Mouse (Mus musculus) lung, embryonic 14.5 days (tissue): Measurements from ENCODE around the gene Abca3. TPM values are rescaled to one million over a fixed set of nuclear protein-coding genes. Genes with fewer than 3 reads are reported as not detected.

Experiments
- ATAC-seq: fragments of 200-750 bp; cut with Nextera tagmentation; 2 replicates; pipeline ENCODE4 v1.8.0; 2017; ENCODE audit warnings: mild to moderate bottlenecking, moderate TSS enrichment, moderate library complexity; ENCODE audit not compliant: insufficient read depth
- DNase-seq: peaks from one replicate; pipeline ENCODE4 v3.0.0-alpha.2; 2015
- H3K27ac ChIP-seq: fragments of 300-500 bp; sonication (generic); 2 replicates; pipeline ENCODE4 v1.5.1; 2014; ENCODE audit warnings: low read depth, mild to moderate bottlenecking, moderate library complexity
- H3K27me3 ChIP-seq: fragments of 300-500 bp; sonication (generic); 2 replicates; pipeline ENCODE4 v1.6.1; 2014; ENCODE audit warnings: low read length, control low read depth; ENCODE audit not compliant: insufficient read depth
- H3K36me3 ChIP-seq: fragments of 300-500 bp; sonication (generic); 2 replicates; pipeline ENCODE4 v1.6.1; 2014; ENCODE audit warnings: control low read depth; ENCODE audit not compliant: insufficient read depth
- H3K4me1 ChIP-seq: fragments of 300-500 bp; sonication (generic); 2 replicates; pipeline ENCODE4 v1.6.1; 2014; ENCODE audit warnings: antibody characterized with exemption, control low read depth; ENCODE audit not compliant: insufficient read depth
- H3K4me2 ChIP-seq: fragments of 300-500 bp; sonication (generic); 2 replicates; pipeline ENCODE4 v1.6.1; 2014; ENCODE audit warnings: mild to moderate bottlenecking
- H3K4me3 ChIP-seq: fragments of 300-500 bp; sonication (generic); 2 replicates; pipeline ENCODE4 v1.5.1; 2014; ENCODE audit warnings: low read depth, low read length
- H3K9ac ChIP-seq: fragments of 300-500 bp; sonication (generic); 2 replicates; pipeline ENCODE4 v1.6.1; 2014
- H3K9me3 ChIP-seq: fragments of 300-500 bp; sonication (generic); 2 replicates; pipeline ENCODE4 v1.6.1; 2016; ENCODE audit warnings: low read depth, low read length, control low read depth
- CTCF ChIP-seq: IDR thresholded peaks from 2 replicates; pipeline ENCODE4 v1.5.1; 2016; ENCODE audit warnings: antibody characterized with exemption, low read depth
- WGBS: fragments of 180-500 bp; shearing (Covaris S2); extraction: QIAGEN DNeasy Blood & Tissue Kit; methylation state at CpG from one replicate; pipeline ENCODE4 v1.1.7; 2014; 5-methylcytosine and 5-hydroxymethylcytosine counted together
- polyA plus RNA-seq: library from polyadenylated mRNA; unstranded; fragments of >200 nt; fragmentation: Nextera tagmentation; extraction: Ambion mirVana; gene quantifications from 2 replicates; pipeline ENCODE4 v1.2.1, GENCODE M21; 2014

The Abca3 gene
- polyA plus RNA-seq = 16.2 and 17.4 TPM in 2 replicates

DNA sequence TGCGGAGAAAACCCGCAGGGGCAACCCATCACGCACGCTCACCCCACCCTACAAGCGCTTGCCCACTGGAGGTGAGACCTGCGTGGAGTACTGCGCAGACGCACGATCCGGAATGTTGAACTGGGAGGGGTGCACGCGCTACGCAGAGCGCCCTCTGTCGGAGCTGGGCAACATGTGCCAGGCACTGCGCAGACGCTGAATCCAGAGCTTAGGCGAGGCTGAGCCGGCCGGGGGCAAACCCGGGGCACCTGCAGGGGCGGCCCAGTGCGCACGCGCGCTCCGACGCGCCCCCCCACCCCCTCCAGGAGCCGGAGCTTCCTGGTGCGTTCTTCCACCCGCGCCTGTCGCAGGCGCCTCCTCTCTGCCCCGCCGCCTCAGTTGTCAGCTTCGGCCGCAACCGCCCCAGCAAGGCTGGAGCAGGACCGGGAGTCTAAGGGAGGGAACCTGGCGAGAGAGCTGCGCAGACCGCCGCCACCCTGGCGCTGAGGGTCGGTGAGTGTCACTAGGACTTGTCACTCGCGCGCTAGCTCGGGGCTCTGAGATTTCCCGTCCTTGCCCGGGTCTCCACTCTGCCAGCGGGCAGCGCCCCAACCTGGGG is at the start of gene Abca3:
Gene Abca3, plus strand, starts transcription at position 191 of the 598 bp plus-strand sequence.
- peak within 1 kb of the TSS; percentile 71 for H3K4me3 ChIP-seq
- peak within 1 kb of the TSS; percentile 94 for H3K4me2 ChIP-seq
- no peaks in the 10 kb centered on the region for H3K9me3 ChIP-seq
- 0% methylated on average over 50 of the region's 55 CpGs for WGBS
- peak; percentile 96 for ATAC-seq
- peaks cover 24% of the 10 kb centered on the region for H3K27me3 ChIP-seq
- no peaks in the 10 kb centered on the region for H3K36me3 ChIP-seq
- H3K4me1 ChIP-seq = peaks cover 6% of the 10 kb centered on the region; the same call in 1 of the 2 replicates
- H3K9ac ChIP-seq = peak within 1 kb of the TSS; percentile 73
- TF ChIP-seq CTCF = peak; percentile 91
- DNase-seq = peak; percentile 96
- peak within 1 kb of the TSS; percentile 54; the same call in 1 of the 2 replicates for H3K27ac ChIP-seq

DNA sequence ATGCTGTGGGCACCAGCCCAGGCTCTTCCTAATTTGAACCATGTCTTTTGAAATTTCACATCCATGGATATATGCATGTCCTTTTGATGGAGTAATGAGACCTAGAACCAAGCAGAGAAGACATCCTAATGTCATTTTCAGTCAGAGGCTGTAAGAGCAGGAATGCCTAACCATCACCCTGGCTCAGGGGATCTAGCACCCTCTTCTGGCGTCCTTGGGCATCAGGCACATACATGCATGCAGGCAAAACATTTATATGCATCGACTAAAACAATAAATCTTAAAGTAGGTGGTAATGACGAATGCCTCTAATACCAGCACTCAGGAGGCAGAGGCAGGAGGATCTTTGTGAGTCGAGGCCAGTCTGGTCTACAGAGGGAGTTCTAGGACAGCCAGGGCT is 44.2 kb upstream of the Abca3 start:
- no peak overlapping the region for H3K4me3 ChIP-seq
- TF ChIP-seq CTCF = peak; percentile 51
- DNase-seq (peak; percentile 13), ATAC-seq (no peak)
- no peak overlapping the region for H3K4me2 ChIP-seq
- H3K9me3 ChIP-seq = no peaks in the 10 kb centered on the region
- H3K27me3 ChIP-seq = no peaks in the 10 kb centered on the region
- no peak overlapping the region for H3K27ac ChIP-seq
- no peak overlapping the region for H3K9ac ChIP-seq
- H3K36me3 ChIP-seq = no peaks in the 10 kb centered on the region
- no peaks in the 10 kb centered on the region for H3K4me1 ChIP-seq
- WGBS = 48% methylated on average over 4 of the region's 4 CpGs

DNA sequence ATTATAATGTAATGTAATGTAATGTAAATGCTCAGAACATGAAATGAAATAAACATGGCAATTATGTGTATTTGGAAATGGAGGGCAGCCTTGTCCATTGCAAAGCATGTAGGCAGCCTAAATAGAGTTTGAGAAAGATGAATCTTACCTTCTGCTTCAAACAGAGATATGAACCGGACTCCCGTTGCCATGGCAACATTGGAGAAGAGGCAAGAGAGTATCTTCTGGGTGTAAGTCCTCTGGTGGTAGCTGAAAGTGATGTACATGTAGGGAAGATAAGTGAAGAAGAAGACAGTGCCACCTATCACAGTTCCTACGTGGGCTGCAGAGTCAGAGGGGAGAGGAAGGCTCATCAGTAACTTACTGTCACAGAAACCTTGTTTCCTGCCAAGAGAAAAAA is 30.9 kb upstream of the Abca3 start:
- H3K9me3 ChIP-seq = no peaks in the 10 kb centered on the region; the same call in 1 of the 2 replicates
- H3K9ac ChIP-seq = no peak overlapping the region
- H3K4me2 ChIP-seq = no peak overlapping the region
- H3K27me3 ChIP-seq = no peaks in the 10 kb centered on the region
- 83% methylated on average over 3 of the region's 3 CpGs for WGBS
- no peak for TF ChIP-seq CTCF
- no peak for ATAC-seq
- H3K36me3 ChIP-seq = no peaks in the 10 kb centered on the region
- no peaks in the 10 kb centered on the region for H3K4me1 ChIP-seq
- H3K27ac ChIP-seq = no peak overlapping the region
- H3K4me3 ChIP-seq = no peak overlapping the region
- no peak for DNase-seq

DNA sequence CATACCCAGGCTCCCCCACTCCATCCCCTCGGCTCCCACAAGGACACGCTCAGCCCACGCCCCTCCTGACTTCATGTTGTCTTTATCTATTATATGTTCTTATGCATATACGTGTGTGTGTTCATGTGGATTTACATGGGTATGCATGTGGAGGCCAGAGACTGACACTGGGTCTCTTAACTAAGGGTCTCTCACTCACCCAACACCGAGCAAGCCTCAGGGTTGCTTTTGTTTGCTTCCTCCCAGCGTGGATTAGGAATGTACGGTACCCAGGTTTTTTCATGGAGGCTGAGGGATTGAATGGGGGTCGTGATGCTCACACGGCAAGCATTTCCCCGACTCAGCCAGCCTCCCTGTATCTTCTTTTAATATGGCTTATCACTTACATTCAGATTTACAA is 26.7 kb upstream of the Abca3 start:
- DNase-seq (no peak), ATAC-seq (no peak)
- Histone ChIP-seq H3K4me3 (no peak overlapping the region), H3K27me3 (no peaks in the 10 kb centered on the region), H3K4me1 (no peaks in the 10 kb centered on the region), H3K36me3 (no peaks in the 10 kb centered on the region), H3K9me3 (no peaks in the 10 kb centered on the region; the same call in 1 of the 2 replicates), H3K27ac (no peak overlapping the region), H3K9ac (no peak overlapping the region), H3K4me2 (no peak overlapping the region)
- TF ChIP-seq CTCF = no peak
- 81% methylated on average over 10 of the region's 10 CpGs for WGBS

GRCm38 (mm10) chr17:24327656-24328055 is 24.1 kb upstream of the Abca3 start:
- no peak overlapping the region for H3K4me3 ChIP-seq
- DNase-seq (no peak), ATAC-seq (no peak)
- no peaks in the 10 kb centered on the region; the same call in 1 of the 2 replicates for H3K9me3 ChIP-seq
- no peaks in the 10 kb centered on the region for H3K4me1 ChIP-seq
- no peak for TF ChIP-seq CTCF
- H3K4me2 ChIP-seq = no peak overlapping the region
- no peak overlapping the region for H3K27ac ChIP-seq
- 79% methylated on average over 7 of the region's 7 CpGs for WGBS
- no peaks in the 10 kb centered on the region for H3K27me3 ChIP-seq
- no peaks in the 10 kb centered on the region for H3K36me3 ChIP-seq
- no peak overlapping the region for H3K9ac ChIP-seq

GRCm38 (mm10) chr17:24344672-24345071 is 7.1 kb upstream of the Abca3 start:
- no peak for DNase-seq
- WGBS = 85% methylated on average over 8 of the region's 8 CpGs

DNA sequence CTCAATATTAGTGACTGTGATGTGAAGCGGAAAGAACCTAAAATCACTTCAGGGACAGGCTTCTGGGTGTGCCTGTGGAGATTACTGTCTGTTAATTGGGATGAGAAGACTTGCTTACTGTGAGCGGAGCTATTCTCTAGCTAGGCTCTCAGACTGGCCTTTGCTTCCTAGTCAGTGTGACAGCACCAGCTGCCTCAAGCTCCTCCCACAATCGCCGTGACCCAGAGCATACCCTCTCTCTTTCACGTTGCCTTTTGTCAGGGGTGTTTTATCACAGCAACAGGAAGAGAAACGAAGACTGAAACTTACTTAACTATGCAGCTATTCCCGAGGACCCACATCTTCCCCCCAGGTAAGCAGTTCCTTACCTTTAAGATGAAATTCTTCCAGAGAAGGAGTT is 4.9 kb upstream of the Abca3 start:
- TF ChIP-seq CTCF = no peak
- 45% methylated on average over 7 of the region's 7 CpGs for WGBS
- H3K9ac ChIP-seq = no peak overlapping the region
- no peak overlapping the region for H3K4me3 ChIP-seq
- no peak overlapping the region for H3K4me2 ChIP-seq
- DNase-seq (no peak), ATAC-seq (no peak)
- H3K27me3 ChIP-seq = peaks cover 21% of the 10 kb centered on the region
- H3K4me1 ChIP-seq = no peaks in the 10 kb centered on the region
- H3K9me3 ChIP-seq = no peaks in the 10 kb centered on the region
- no peak overlapping the region for H3K27ac ChIP-seq
- no peaks in the 10 kb centered on the region for H3K36me3 ChIP-seq

More at GRCm38 (mm10) chr17:24344672-24345071, 7.1 kb upstream of the Abca3 start:
- H3K4me2 ChIP-seq = no peak overlapping the region
- H3K27me3 ChIP-seq = peaks cover under 1% of the 10 kb centered on the region; the same call in 1 of the 2 replicates
- no peak for TF ChIP-seq CTCF
- H3K9me3 ChIP-seq = no peaks in the 10 kb centered on the region
- no peak overlapping the region for H3K9ac ChIP-seq
- H3K4me1 ChIP-seq = no peaks in the 10 kb centered on the region
- ATAC-seq = no peak
- no peak overlapping the region for H3K4me3 ChIP-seq
- no peaks in the 10 kb centered on the region for H3K36me3 ChIP-seq
- H3K27ac ChIP-seq = no peak overlapping the region
